Mouse (Mus musculus) intestine, postnatal 0 days (tissue): ENCODE measurements around the gene Zfp687. TPM values are rescaled to one million over a fixed set of nuclear protein-coding genes. Genes with fewer than 3 reads are reported as not detected.
"Not testable (repeated sequence)": the region's sequence is repeated elsewhere in the genome, so short reads cannot be mapped to it uniquely, and the experiment has no call there.

Source experiments
- ATAC-seq: fragments of 200-750 bp; cut with Nextera tagmentation; 2 replicates; pipeline ENCODE4 v1.8.0; 2017; ENCODE audit warnings: mild to moderate bottlenecking, moderate TSS enrichment, moderate library complexity
- H3K27ac ChIP-seq: fragments of 300-500 bp; sonication (generic); 2 replicates; pipeline ENCODE4 v1.5.1; 2014; ENCODE audit warnings: mild to moderate bottlenecking, low read depth, low read length, moderate library complexity
- H3K27me3 ChIP-seq: fragments of 300-500 bp; sonication (generic); replicated peaks from 2 replicates; pipeline ENCODE4 v1.6.1; 2014; ENCODE audit warnings: low read length, mixed read lengths; ENCODE audit not compliant: control insufficient read depth, insufficient read depth
- H3K36me3 ChIP-seq: fragments of 300-500 bp; sonication (generic); 2 replicates; pipeline ENCODE4 v1.6.1; 2014; ENCODE audit warnings: mild to moderate bottlenecking, moderate library complexity; ENCODE audit not compliant: control insufficient read depth, insufficient read depth
- H3K4me1 ChIP-seq: fragments of 300-500 bp; sonication (generic); replicated peaks from 2 replicates; pipeline ENCODE4 v1.6.1; 2014; ENCODE audit warnings: antibody characterized with exemption, low read length, mixed read lengths; ENCODE audit not compliant: control insufficient read depth, insufficient read depth
- H3K4me2 ChIP-seq: fragments of 300-500 bp; sonication (generic); replicated peaks from 2 replicates; pipeline ENCODE4 v1.6.1; 2014; ENCODE audit warnings: low read depth, mild to moderate bottlenecking, moderate library complexity
- H3K4me3 ChIP-seq: fragments of 300-500 bp; sonication (generic); 2 replicates; pipeline ENCODE4 v1.5.1; 2014; ENCODE audit warnings: low read depth, low read length
- H3K9ac ChIP-seq: fragments of 300-500 bp; sonication (generic); 2 replicates; pipeline ENCODE4 v1.6.1; 2014; ENCODE audit warnings: mild to moderate bottlenecking, low read depth, low read length
- H3K9me3 ChIP-seq: fragments of 300-500 bp; sonication (generic); 2 replicates; pipeline ENCODE4 v1.6.1; 2016; ENCODE audit warnings: mixed run types; ENCODE audit not compliant: control insufficient read depth
- CTCF ChIP-seq: sonication (generic); IDR thresholded peaks from 2 replicates; pipeline ENCODE4 v1.5.1; 2016; ENCODE audit warnings: low read depth, mild to moderate bottlenecking, control low read depth, antibody characterized with exemption, moderate library complexity
- WGBS: fragments of 180-500 bp; shearing (Covaris S2); extraction: QIAGEN DNeasy Blood & Tissue Kit; methylation state at CpG from one replicate; pipeline ENCODE4 v1.1.7; 2014; 5-methylcytosine and 5-hydroxymethylcytosine counted together
- polyA plus RNA-seq: library from polyadenylated mRNA; unstranded; fragments of >200 nt; fragmentation: Nextera tagmentation; extraction: Ambion mirVana; gene quantifications from 2 replicates; pipeline ENCODE4 v1.2.1, GENCODE M21; 2015

The Zfp687 gene
- polyA plus RNA-seq, 1 experiment from 2014 or later: 8.7 TPM

- H3K9ac ChIP-seq: peak overlapping the region; percentile 77
- 13% methylated on average over 3 of the region's 3 CpGs for WGBS
- peaks cover 13% of the 10 kb centered on the region for H3K36me3 ChIP-seq
- TF ChIP-seq CTCF: no peak
- ATAC-seq: no peak
- H3K4me2 ChIP-seq: peak overlapping the region; percentile 61
- H3K4me3 ChIP-seq: peak overlapping the region; percentile 87
- no peaks in the 10 kb centered on the region for H3K27me3 ChIP-seq
- no peak overlapping the region for H3K27ac ChIP-seq
- no peaks in the 10 kb centered on the region for H3K9me3 ChIP-seq
- H3K4me1 ChIP-seq: 0 out of 2 replicates have a peak, but pooled peaks cover 4% of the 10 kb centered on the region
Observed at GRCm38 (mm10) chr3:95041625-95042024, 26.4 kb upstream of the Zfp687 start.

- H3K9ac ChIP-seq: no peak overlapping the region
- peak; percentile 52 for TF ChIP-seq CTCF
- no peaks in the 10 kb centered on the region for H3K9me3 ChIP-seq
- no peak overlapping the region for H3K4me3 ChIP-seq
- H3K4me2 ChIP-seq: no peak overlapping the region
- peaks cover 42% of the 10 kb centered on the region for H3K36me3 ChIP-seq
- WGBS: 42% methylated on average over 3 of the region's 3 CpGs
- no peaks in the 10 kb centered on the region for H3K27me3 ChIP-seq
- no peak for ATAC-seq
- 0 out of 2 replicates have a peak overlapping the region, but pooled peaks have one; percentile 7 for H3K27ac ChIP-seq
- peaks cover 14% of the 10 kb centered on the region for H3K4me1 ChIP-seq
Observed at GRCm38 (mm10) chr3:95029953-95030352, 14.7 kb upstream of the Zfp687 start.

GRCm38 (mm10) chr3:95029291-95029827 lies 14.1 kb upstream of the Zfp687 start:
- not testable (repeated sequence) for H3K27ac ChIP-seq, H3K27me3 ChIP-seq, ATAC-seq, H3K9ac ChIP-seq, H3K9me3 ChIP-seq, H3K4me3 ChIP-seq, H3K4me2 ChIP-seq
- Histone ChIP-seq H3K36me3 (peaks cover 36% of the 10 kb centered on the region), H3K4me1 (peaks cover 14% of the 10 kb centered on the region)
- WGBS: 59% methylated on average over 3 of the region's 3 CpGs

- no peak overlapping the region for H3K4me2 ChIP-seq
- H3K27ac ChIP-seq: no peak overlapping the region; the same call in 1 of the 2 replicates
- H3K27me3 ChIP-seq: no peaks in the 10 kb centered on the region
- TF ChIP-seq CTCF: no peak
- no peak overlapping the region for H3K4me3 ChIP-seq
- peak; percentile 69 for ATAC-seq
- WGBS: 31% methylated on average over 3 of the region's 3 CpGs
- H3K4me1 ChIP-seq: peaks cover 14% of the 10 kb centered on the region
- no peak overlapping the region for H3K9ac ChIP-seq
- H3K9me3 ChIP-seq: no peaks in the 10 kb centered on the region
- H3K36me3 ChIP-seq: peaks cover 29% of the 10 kb centered on the region
Observed at GRCm38 (mm10) chr3:95028603-95029002, 13.4 kb upstream of the Zfp687 start.

GRCm38 (mm10) chr3:95027701-95028100 lies 12.5 kb upstream of the Zfp687 start:
- H3K4me1 ChIP-seq: peaks cover 14% of the 10 kb centered on the region
- TF ChIP-seq CTCF: no peak
- no peaks in the 10 kb centered on the region for H3K9me3 ChIP-seq
- no peaks in the 10 kb centered on the region for H3K27me3 ChIP-seq
- WGBS: 32% methylated on average over 5 of the region's 5 CpGs
- H3K9ac ChIP-seq: no peak overlapping the region
- H3K27ac ChIP-seq: peak overlapping the region; percentile 62; the same call in 1 of the 2 replicates
- no peak for ATAC-seq
- H3K4me2 ChIP-seq: peak overlapping the region; percentile 9; the same call in 1 of the 2 replicates
- peaks cover 20% of the 10 kb centered on the region for H3K36me3 ChIP-seq
- H3K4me3 ChIP-seq: no peak overlapping the region

- TF ChIP-seq CTCF: no peak
- WGBS: 25% methylated on average over 5 of the region's 5 CpGs
- H3K36me3 ChIP-seq: peaks cover 14% of the 10 kb centered on the region; the same call in 1 of the 2 replicates
- no peaks in the 10 kb centered on the region for H3K9me3 ChIP-seq
- H3K4me1 ChIP-seq: peaks cover 14% of the 10 kb centered on the region
- H3K9ac ChIP-seq: no peak overlapping the region
- ATAC-seq: peak; percentile 15; the same call in 1 of the 2 replicates
- no peak overlapping the region for H3K27ac ChIP-seq
- no peak overlapping the region for H3K4me3 ChIP-seq
- no peaks in the 10 kb centered on the region for H3K27me3 ChIP-seq
- H3K4me2 ChIP-seq: peak overlapping the region; percentile 9; the same call in 1 of the 2 replicates
Observed at GRCm38 (mm10) chr3:95027057-95027645, 11.9 kb upstream of the Zfp687 start.
